Mouse (Mus musculus) lung, postnatal 36 days (tissue): ENCODE results near the gene Sqor.

ENCODE experiments used
- DNase-seq: peaks from one replicate; pipeline ENCODE4 v3.0.0; 2022; ENCODE audit warnings: mixed read lengths

Gene Sqor

GRCm38 (mm10) chr2:122765071-122765793 is at the start of gene Sqor:
TSS of gene Sqor (plus strand) at chr2:122765237.
- DNase-seq: peak; percentile 86

- DNase-seq: no peak
These were observed 48.7 kb upstream of the Sqor start for GRCm38 (mm10) chr2:122716301-122716842.

DNA sequence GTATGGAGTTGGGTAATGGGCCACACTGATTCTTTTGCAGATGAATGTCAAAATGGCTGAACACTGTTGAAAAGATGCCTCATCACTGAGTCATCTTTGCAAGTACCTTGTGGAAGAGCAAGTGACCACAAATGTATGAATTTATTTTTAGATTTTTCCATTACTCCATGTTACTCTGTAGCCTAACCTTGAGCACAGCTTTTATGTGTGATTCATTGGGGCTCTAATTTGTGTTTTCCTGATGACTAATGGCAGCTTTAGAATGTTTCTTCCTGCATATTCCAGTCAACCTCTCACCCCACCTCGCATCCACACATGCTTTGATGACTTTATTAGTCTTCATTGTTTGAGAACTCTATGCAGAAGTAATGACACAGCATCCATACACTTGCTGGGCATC is 45.8 kb upstream of the Sqor start:
- no peak for DNase-seq

DNA sequence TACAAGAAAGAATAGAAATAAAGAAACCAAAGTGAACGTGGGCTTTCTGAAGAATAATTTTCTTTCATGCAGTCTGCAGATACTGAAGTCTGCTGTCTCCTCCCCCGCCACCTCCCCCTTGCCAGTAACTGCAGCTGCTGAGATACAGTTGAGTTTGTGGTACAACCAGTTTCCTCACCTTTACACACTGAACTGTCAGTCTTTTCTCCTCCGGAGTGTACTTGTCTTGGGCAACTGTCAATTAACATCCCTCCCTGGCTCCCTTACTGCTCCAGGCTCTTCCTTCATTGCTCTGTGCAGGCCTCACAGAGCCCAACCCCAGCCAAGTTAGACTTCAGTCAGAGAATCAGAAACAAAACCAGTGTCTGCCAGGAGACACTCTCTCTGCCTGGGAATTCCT is 44.5 kb upstream of the Sqor start:
- DNase-seq: no peak

GRCm38 (mm10) chr2:122725604-122726003 is 39.4 kb upstream of the Sqor start:
- DNase-seq: peak; percentile 50

DNA sequence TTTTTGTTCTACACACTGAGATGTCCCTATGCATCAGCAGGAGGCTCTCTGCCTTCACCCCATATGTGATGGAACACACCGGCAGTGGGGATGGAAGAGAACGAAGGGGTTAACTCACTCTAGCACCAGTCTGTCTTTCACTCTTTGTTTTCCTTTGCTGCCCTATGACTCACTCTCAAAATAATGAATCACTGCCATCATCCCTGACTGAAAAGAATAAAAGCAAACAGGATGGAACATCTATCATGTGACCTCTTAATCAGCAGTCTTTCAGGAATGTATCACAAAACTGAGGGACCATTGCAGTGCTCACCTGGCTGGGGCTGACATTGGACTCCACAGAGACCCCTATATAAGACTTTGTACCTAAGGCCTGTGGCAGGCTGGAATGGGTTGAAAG is 33.6 kb upstream of the Sqor start:
- DNase-seq: no peak

DNA sequence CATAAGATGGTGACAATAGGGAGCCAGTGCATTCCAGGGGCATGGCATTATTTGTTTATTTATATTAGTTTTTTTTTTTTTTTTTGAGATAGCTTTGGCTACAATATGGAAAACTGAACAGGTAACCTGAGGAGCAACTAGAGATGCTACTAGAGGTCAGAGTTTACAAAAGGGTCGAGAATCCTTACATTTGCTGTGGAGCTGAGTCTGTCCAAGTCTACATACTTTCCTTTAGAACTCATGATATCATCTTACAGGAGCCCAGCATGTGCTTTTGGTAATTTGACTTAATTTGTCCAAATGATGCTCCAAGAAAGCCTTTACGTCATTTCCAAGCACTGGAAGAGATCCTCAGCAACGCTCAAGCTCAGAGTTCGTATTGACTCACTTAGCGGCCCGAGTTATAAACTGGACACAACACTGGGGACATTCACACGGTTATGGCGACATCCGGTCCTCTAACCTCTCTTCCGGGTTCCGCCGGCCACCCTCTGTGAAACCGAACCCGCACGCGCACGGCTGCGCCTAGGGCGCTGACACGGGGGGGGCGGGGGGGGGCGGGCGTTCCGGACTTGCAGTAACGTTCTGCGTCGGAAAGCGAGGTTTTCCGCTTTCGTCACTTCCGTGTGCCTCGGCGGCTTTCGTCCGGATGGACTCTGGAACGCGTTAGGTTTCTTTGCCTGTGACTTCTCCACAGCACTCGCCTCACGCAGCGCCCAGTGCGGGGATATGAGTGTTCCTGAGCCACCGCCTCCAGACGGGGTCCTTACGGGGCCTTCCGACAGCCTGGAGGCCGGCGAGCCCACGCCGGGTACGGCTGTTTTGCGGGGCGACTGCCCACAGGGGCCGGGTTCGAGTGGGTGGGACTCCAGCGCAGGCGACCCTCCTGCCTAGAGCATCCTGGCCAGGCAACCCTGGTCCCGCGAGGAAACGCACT is 26.9 kb upstream of the Sqor start, which contains the start of gene Bloc1s6:
Gene Bloc1s6 (plus strand): TSS at position 610 of the 937 bp plus-strand sequence.
- DNase-seq: peak; percentile 93

GRCm38 (mm10) chr2:122739023-122739422 is 26.0 kb upstream of the Sqor start:
- DNase-seq: no peak

- peak; percentile 19 for DNase-seq
These were observed 18.6 kb upstream of the Sqor start for GRCm38 (mm10) chr2:122746461-122746860.

DNA sequence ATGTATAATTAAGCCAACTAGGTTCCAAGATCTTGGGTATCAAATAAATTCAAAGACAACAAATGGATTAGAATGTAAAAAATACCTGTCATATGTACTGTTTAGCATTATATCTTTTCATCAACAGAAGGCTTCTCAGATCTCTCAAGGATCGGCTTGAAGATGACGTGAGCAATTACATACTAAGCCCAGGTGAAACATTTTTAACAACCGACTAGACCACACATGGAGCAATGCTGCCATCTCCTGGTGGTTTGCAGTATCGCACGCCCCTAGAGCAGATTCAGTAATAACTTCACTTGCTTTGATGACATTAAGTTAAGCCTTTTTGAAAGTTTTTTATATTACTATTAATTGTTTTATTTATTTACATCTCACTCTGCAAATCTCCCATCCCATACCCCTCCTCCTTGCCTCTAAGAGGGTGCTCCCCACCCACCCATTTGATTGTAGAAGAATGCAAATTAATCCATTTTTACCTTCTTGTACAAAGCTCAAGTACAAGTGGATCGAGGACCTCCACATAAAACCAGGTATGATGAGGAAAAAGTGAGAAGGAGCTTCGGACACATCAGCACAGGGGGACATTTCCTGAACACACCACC is 11.2 kb upstream of the Sqor start:
- DNase-seq: peak; percentile 73

DNA sequence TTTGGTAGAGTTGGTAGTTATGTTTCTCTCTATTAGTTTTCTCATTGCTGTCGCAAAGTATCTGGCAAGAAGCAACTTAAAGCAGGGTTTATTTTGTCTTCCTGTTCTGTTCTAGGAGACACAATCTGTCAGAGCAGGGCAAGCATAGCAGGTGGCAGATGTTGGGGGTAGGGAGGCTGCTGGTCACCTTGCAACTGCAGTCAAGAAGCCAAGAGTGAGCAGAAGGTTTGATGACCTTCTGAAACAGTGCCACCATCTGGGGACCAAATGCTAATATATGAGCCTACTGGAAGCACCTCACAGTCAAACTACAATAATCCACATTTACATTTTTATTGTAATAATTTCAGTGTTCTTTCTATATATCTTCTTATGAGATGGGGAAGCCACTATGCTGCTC is 5.2 kb upstream of the Sqor start:
- no peak for DNase-seq

- DNase-seq: no peak
These were observed 2.0 kb upstream of the Sqor start for GRCm38 (mm10) chr2:122762991-122763390.

GRCm38 (mm10) chr2:122764526-122764925 is 511 bp upstream of the Sqor start:
- DNase-seq: peak; percentile 13

GRCm38 (mm10) chr2:122765794-122766145 is 733 bp downstream of the Sqor start:
- DNase-seq: no peak

GRCm38 (mm10) chr2:122771002-122771401 is 6.0 kb downstream of the Sqor start:
- DNase-seq: peak; percentile 75

DNA sequence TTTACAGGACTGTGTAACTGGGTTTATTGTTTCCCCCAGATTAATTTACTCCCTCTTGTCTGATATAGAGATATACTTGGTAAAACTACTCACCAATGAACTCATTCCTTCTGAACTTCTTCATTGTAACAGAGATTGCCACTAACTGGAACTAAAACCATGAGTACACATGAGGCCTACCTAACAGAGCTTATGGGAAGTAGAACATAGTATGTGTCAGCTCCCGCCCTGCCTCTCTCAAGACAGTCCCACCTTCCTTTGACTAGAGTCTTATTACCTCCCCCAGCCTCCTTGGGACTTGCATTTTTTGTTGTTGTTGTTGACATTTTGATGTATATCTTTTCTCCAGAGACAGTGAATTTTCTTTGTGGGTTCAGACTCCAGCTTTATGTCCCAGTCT is 7.9 kb downstream of the Sqor start:
- DNase-seq: no peak

DNA sequence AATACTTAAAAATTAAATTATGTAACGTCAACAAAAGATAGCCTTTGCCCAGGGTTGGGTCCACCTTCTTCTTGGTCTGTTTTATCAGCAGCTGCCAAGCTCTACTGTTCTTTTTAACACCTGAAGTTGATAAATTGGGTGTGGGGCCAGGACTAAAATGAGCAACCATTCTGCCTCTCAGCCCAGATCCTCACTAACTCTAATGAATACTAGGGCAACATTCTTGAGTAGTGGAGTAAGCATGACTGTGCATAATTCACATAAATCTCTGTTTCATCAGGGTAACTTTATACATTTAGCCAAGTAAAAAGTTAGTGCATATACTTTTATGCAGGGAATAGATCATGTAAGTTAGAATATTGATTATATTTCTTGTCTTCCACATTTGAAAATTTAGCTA is 10.5 kb downstream of the Sqor start:
- DNase-seq: no peak

DNA sequence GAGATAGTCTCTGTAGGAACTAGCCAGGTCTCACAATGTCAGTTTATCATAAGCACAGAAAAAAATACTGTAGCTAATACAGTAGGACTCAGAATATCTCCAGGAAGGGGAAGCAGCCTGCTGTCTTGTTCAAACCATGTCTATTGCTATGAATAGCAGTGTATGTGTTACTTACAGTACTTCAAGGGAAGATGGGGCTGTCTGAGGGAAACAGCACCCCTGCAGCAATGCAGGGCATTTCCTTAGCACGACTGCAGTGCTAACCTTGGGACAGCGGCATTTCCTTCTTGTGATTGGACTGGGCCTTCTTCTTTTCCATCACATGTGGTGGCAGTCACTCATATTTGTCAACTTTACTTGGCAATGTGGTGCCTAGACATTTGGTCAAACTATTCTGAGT is 11.8 kb downstream of the Sqor start:
- no peak for DNase-seq

DNA sequence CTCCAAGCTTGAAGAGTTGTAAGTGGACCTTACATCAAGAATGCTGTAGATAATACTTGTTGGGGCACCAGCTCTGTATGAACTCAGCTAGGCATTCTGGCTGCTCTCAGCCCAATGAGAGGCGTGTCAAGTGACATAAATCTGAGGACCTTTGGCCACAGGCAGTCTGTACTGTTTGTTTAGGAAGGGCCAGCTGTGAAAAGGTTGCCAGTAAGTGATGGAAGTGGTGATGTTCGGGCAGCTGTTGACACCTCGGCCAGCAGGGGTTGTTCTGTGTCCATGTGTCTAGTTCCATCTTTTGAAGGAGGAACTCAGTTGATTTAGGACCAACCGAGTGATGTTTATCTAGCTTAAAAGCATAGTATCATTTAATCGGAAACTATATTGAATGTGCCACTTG is 14.9 kb downstream of the Sqor start:
- peak; percentile 15 for DNase-seq

DNA sequence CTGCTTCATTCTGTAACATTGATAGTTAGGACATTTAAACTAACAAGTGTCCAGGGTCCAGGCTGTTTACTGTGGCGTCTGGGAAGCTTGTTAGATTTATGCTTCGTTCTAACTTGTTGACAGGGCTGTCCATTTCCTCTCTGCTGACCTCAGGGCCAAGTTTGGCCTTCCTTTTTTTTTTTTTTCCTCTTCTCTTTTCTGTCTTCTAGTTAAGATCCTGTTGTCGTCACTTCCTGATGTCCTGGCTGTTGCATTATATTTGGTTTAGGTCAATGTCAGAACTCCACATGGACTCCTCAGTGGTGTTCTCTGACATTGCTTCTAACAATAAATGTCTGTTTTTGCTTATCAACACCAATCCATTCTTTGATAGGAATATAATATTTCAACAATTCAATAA is 15.4 kb downstream of the Sqor start:
- DNase-seq: peak; percentile 20

GRCm38 (mm10) chr2:122781590-122782356 is 16.7 kb downstream of the Sqor start:
- DNase-seq: peak; percentile 46

GRCm38 (mm10) chr2:122783730-122784129 is 18.7 kb downstream of the Sqor start:
- DNase-seq: no peak

DNA sequence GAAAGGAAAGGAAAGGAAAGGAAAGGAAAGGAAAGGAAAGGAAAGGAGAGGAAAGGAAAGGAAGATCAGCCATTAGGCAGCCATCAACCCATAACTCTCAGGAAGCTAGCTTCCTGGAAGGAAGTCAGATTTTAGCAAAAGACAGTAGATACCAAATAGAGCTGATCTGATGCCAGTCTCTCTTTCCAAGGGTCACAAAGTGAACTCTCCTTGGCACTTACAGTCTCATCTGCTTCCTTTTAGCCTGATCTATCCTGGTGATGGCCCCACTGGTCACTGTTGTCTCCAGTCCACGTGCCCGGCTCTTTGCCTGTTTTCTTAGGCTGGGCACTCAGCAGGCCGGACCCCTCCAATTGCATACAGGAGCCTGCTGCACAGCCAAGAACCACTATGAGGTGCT is 19.7 kb downstream of the Sqor start:
- DNase-seq: no peak
